Mouse (Mus musculus): ENCODE results near the gene Mrpl27. TPM values are rescaled to one million over a fixed set of nuclear protein-coding genes. Genes with fewer than 3 reads are reported as not detected.
"Not testable (repeated sequence)": the region's sequence is repeated elsewhere in the genome, so short reads cannot be mapped to it uniquely, and the experiment has no call there.

Mrpl27 gene
- total RNA-seq, 1 experiment: 56.3 TPM

- Histone ChIP-seq H3K27ac (ENCODE audit: insufficient read depth, low read depth, low read length, poor library complexity, severe bottlenecking) (no peak overlapping the region), H3K36me3 (ENCODE audit: control insufficient read depth, insufficient read depth, low read length, poor library complexity, severe bottlenecking) (peaks cover 58% of the 10 kb centered on the region), H3K4me1 (ENCODE audit: control insufficient read depth in 2 of 2, insufficient read depth in 2 of 2, low read length in 2 of 2, poor library complexity in 1 of 2) (peaks cover 2 to 12% of the 10 kb centered on the region in 2 experiments; a peak in 3 of 4 replicates), H3K9me3 (ENCODE audit: control insufficient read depth, insufficient read depth, low read depth, low read length) (no peaks in the 10 kb centered on the region), H3K9ac (ENCODE audit: insufficient read depth, low read depth, low read length, poor library complexity, severe bottlenecking) (no peak overlapping the region), H3K4me3 (ENCODE audit: insufficient read depth in 1 of 2, low read depth in 1 of 2, low read length in 2 of 2, poor library complexity in 1 of 2, severe bottlenecking in 1 of 2) (no peak overlapping the region)
- no peak for DNase-seq (ENCODE audit: low read depth, low spot score)
- in situ Hi-C loops (cut with MboI; ENCODE audit: low sequenced_read_pairs in 2 of 2, unreplicated experiment in 2 of 2): no loop called here
- TF ChIP-seq ZC3H11A (IDR thresholded peaks at IDR 0.05; ENCODE audit: borderline replicate concordance, low read depth, low read length) (no peak), CHD2 (IDR thresholded peaks at IDR 0.05; ENCODE audit: low read depth, low read length) (no peak), HCFC1 (IDR thresholded peaks at IDR 0.05; ENCODE audit: borderline replicate concordance, insufficient read depth, low read length) (no peak), MAFK (IDR thresholded peaks at IDR 0.05; ENCODE audit: insufficient read depth, low read depth, low read length) (no peak), ZNF384 (IDR thresholded peaks at IDR 0.05; ENCODE audit: low read depth, low read length) (no peak)
Measured at GRCm38 (mm10) chr11:94632988-94633387, 20.6 kb upstream of the Mrpl27 start.

DNA sequence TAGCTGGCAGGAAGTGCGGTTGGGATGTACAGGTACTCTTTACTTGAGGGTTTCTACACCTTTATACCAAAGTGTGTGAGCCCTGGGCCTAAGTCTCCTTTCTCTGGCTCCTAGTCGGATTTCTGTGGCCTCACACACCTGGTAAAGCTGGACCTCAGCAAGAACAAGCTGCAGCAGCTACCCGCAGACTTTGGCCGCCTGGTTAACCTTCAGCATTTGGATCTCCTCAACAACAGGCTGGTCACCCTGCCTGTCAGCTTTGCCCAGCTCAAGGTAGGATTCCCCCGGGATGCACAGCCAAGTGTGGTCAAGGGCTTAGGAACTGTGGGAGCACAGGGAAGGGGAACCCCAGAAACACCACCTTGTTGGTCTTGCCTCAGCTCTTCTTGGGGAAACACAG, 19.1 kb upstream of the Mrpl27 start:
- in situ Hi-C loops (cut with MboI; ENCODE audit: low sequenced_read_pairs in 2 of 2, unreplicated experiment in 2 of 2): no loop called here
- no peak overlapping the region for H3K4me3 ChIP-seq (ENCODE audit: insufficient read depth in 1 of 2, low read depth in 1 of 2, low read length in 2 of 2, poor library complexity in 1 of 2, severe bottlenecking in 1 of 2)
- peaks cover 69% of the 10 kb centered on the region for H3K36me3 ChIP-seq (ENCODE audit: control insufficient read depth, insufficient read depth, low read length, poor library complexity, severe bottlenecking)
- peaks cover 0 to 12% of the 10 kb centered on the region in 2 experiments; a peak in 2 of 4 replicates for H3K4me1 ChIP-seq (ENCODE audit: control insufficient read depth in 2 of 2, insufficient read depth in 2 of 2, low read length in 2 of 2, poor library complexity in 1 of 2)
- H3K9me3 ChIP-seq (ENCODE audit: control insufficient read depth, insufficient read depth, low read depth, low read length): no peaks in the 10 kb centered on the region
- no peak overlapping the region for H3K27ac ChIP-seq (ENCODE audit: insufficient read depth, low read depth, low read length, poor library complexity, severe bottlenecking)
- no peak for TF ChIP-seq MAFK (IDR thresholded peaks at IDR 0.05; ENCODE audit: insufficient read depth, low read depth, low read length)
- TF ChIP-seq HCFC1 (IDR thresholded peaks at IDR 0.05; ENCODE audit: borderline replicate concordance, insufficient read depth, low read length): no peak
- no peak for TF ChIP-seq CHD2 (IDR thresholded peaks at IDR 0.05; ENCODE audit: low read depth, low read length)
- TF ChIP-seq ZNF384 (IDR thresholded peaks at IDR 0.05; ENCODE audit: low read depth, low read length): no peak
- no peak for TF ChIP-seq ZC3H11A (IDR thresholded peaks at IDR 0.05; ENCODE audit: borderline replicate concordance, low read depth, low read length)
- no peak overlapping the region for H3K9ac ChIP-seq (ENCODE audit: insufficient read depth, low read depth, low read length, poor library complexity, severe bottlenecking)
- no peak for DNase-seq (ENCODE audit: low read depth, low spot score)

- Histone ChIP-seq H3K9ac (ENCODE audit: insufficient read depth, low read depth, low read length, poor library complexity, severe bottlenecking) (no peak overlapping the region), H3K4me3 (ENCODE audit: insufficient read depth in 1 of 2, low read depth in 1 of 2, low read length in 2 of 2, poor library complexity in 1 of 2, severe bottlenecking in 1 of 2) (no peak overlapping the region), H3K4me1 (ENCODE audit: control insufficient read depth in 2 of 2, insufficient read depth in 2 of 2, low read length in 2 of 2, poor library complexity in 1 of 2) (0 out of 4 replicates have a peak, but pooled peaks cover 0 to 3% of the 10 kb centered on the region in 2 experiments), H3K36me3 (ENCODE audit: control insufficient read depth, insufficient read depth, low read length, poor library complexity, severe bottlenecking) (peaks cover 63% of the 10 kb centered on the region), H3K27ac (ENCODE audit: insufficient read depth, low read depth, low read length, poor library complexity, severe bottlenecking) (no peak overlapping the region), H3K9me3 (ENCODE audit: control insufficient read depth, insufficient read depth, low read depth, low read length) (no peaks in the 10 kb centered on the region)
- TF ChIP-seq HCFC1 (IDR thresholded peaks at IDR 0.05; ENCODE audit: borderline replicate concordance, insufficient read depth, low read length) (no peak), ZC3H11A (IDR thresholded peaks at IDR 0.05; ENCODE audit: borderline replicate concordance, low read depth, low read length) (no peak), MAFK (IDR thresholded peaks at IDR 0.05; ENCODE audit: insufficient read depth, low read depth, low read length) (no peak), CHD2 (IDR thresholded peaks at IDR 0.05; ENCODE audit: low read depth, low read length) (no peak), ZNF384 (IDR thresholded peaks at IDR 0.05; ENCODE audit: low read depth, low read length) (no peak)
- DNase-seq (ENCODE audit: low read depth, low spot score): no peak
- in situ Hi-C loops (cut with MboI; ENCODE audit: low sequenced_read_pairs in 2 of 2, unreplicated experiment in 2 of 2): no loop called here
Measured at GRCm38 (mm10) chr11:94644461-94645219, 8.9 kb upstream of the Mrpl27 start.

- no peak for DNase-seq (ENCODE audit: low read depth, low spot score)
- TF ChIP-seq MAFK (IDR thresholded peaks at IDR 0.05; ENCODE audit: insufficient read depth, low read depth, low read length) (no peak), ZC3H11A (IDR thresholded peaks at IDR 0.05; ENCODE audit: borderline replicate concordance, low read depth, low read length) (no peak), CHD2 (IDR thresholded peaks at IDR 0.05; ENCODE audit: low read depth, low read length) (no peak), HCFC1 (IDR thresholded peaks at IDR 0.05; ENCODE audit: borderline replicate concordance, insufficient read depth, low read length) (no peak), ZNF384 (IDR thresholded peaks at IDR 0.05; ENCODE audit: low read depth, low read length) (no peak)
- no peak overlapping the region for H3K27ac ChIP-seq (ENCODE audit: insufficient read depth, low read depth, low read length, poor library complexity, severe bottlenecking)
- in situ Hi-C loops (cut with MboI; ENCODE audit: low sequenced_read_pairs in 2 of 2, unreplicated experiment in 2 of 2): no loop called here
- H3K4me3 ChIP-seq (ENCODE audit: insufficient read depth in 1 of 2, low read depth in 1 of 2, low read length in 2 of 2, poor library complexity in 1 of 2, severe bottlenecking in 1 of 2): no peak overlapping the region
- H3K9me3 ChIP-seq (ENCODE audit: control insufficient read depth, insufficient read depth, low read depth, low read length): no peaks in the 10 kb centered on the region
- no peak overlapping the region for H3K9ac ChIP-seq (ENCODE audit: insufficient read depth, low read depth, low read length, poor library complexity, severe bottlenecking)
- H3K36me3 ChIP-seq (ENCODE audit: control insufficient read depth, insufficient read depth, low read length, poor library complexity, severe bottlenecking): peaks cover 67% of the 10 kb centered on the region
- H3K4me1 ChIP-seq (ENCODE audit: control insufficient read depth in 2 of 2, insufficient read depth in 2 of 2, low read length in 2 of 2, poor library complexity in 1 of 2): 0 out of 4 replicates have a peak, but pooled peaks cover 0 to 3% of the 10 kb centered on the region in 2 experiments
Measured at GRCm38 (mm10) chr11:94646457-94646856, 7.1 kb upstream of the Mrpl27 start.

DNA sequence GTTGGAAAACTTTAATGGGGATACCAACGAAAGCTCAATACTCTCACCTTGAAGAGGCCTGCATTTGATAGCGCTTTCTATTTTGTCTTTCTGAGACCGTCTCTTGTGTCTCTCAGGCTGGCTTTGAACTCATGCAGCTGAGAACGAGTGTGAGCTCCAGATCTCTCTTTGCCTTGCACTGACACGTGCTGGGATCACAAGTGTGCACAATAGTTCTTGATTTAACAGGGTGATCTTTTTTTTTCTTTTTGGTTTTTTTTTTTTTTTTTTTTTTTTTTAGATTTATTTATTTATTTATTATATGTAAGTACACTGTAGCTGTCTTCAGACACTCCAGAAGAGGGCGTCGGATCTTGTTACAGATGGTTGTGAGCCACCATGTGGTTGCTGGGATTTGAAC, 2.3 kb upstream of the Mrpl27 start:
- H3K4me1 ChIP-seq (ENCODE audit: control insufficient read depth in 2 of 2, insufficient read depth in 2 of 2, low read length in 2 of 2, poor library complexity in 1 of 2); in situ Hi-C loops (cut with MboI; ENCODE audit: low sequenced_read_pairs in 2 of 2, unreplicated experiment in 2 of 2); H3K4me3 ChIP-seq (ENCODE audit: insufficient read depth in 1 of 2, low read depth in 1 of 2, low read length in 2 of 2, poor library complexity in 1 of 2, severe bottlenecking in 1 of 2); H3K9ac ChIP-seq (ENCODE audit: insufficient read depth, low read depth, low read length, poor library complexity, severe bottlenecking); H3K27ac ChIP-seq (ENCODE audit: insufficient read depth, low read depth, low read length, poor library complexity, severe bottlenecking); DNase-seq (ENCODE audit: low read depth, low spot score); H3K9me3 ChIP-seq (ENCODE audit: control insufficient read depth, insufficient read depth, low read depth, low read length): not testable (repeated sequence)
- peaks cover 34% of the 10 kb centered on the region for H3K36me3 ChIP-seq (ENCODE audit: control insufficient read depth, insufficient read depth, low read length, poor library complexity, severe bottlenecking)
